Mouse (Mus musculus): ENCODE results near the gene Atg7.

The Atg7 gene

DNA sequence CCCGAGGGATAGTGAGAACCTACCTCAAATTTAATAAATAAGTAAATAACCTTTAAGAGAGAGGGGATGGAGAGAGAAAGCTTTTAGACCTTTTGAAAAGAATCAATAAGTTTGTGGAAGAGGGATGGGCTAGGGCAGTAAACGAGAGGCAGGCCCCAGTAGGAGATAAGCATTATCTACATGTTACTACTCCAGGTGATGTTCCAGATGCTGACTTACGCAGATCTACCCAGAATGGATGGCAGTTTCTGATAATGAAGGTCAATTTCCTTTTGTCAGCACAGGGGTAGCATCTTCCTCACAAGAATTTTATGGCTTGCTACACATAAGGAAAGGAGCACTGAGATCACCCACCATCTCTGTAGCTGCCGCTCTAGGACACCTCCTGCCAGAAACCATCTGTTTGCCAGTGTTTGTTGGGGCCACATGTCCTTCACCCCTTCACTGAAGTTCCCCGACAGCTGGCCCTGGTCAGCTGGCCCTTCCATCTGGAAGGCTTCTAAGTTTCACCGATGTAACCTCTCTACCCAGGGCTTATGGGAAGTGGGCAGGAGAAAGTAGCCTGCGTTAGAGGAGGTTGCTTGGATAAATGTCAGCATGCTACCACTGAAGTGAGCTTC is 152.9 kb downstream of the Atg7 start:
- CTCF ChIA-PET: interaction anchor here in 1 of 4 experiments (1.2 kb wide), 1 partner anchor 19 kb away, joined by 3 read pairs; no protein-coding TSS in a partner anchor
- POLR2A ChIA-PET: no interaction called here

DNA sequence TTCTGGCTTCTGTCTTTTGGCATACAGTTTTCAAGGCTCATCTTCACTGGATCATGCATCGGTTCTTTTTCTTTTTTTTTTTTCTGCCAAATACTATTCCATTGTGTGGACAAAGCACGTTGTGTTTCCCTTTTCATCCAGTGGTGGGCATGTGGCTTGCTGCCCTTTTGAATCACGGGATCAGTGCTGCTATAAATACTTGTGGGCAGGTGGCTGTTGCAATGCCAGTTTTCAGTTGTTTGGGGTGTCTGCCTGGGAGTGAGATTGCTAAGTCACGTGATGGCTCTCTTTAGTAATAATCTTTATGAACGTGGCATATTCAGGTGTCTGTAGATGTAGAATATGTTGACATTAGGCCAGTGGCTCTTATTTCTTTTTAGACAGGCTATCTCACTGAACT is 155.0 kb downstream of the Atg7 start:
- POLR2A ChIA-PET: interaction anchor here in 1 of 4 experiments (1.4 kb wide), 1 partner anchor 43 kb away, joined by 3 read pairs; no protein-coding TSS in a partner anchor
- CTCF ChIA-PET: no interaction called here

DNA sequence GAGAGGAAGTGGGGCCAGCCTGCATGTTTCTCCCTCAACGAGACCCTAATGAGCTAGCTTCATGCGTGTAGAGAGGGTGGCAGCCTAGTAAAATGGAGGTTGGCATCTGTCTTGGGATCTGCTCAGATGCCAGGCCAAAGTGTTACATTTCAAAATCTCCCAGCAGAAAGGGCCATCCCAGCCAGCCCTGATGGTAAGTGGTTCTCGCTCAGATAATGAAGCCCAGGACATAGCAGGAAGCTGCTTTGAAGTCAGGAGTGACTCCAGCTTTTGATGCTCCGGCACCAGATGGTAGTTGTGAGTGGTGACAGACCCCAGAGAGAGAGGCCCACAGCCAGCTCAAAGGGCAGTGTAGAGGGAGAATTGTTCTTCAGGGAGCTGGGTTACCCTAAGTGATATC is 155.8 kb downstream of the Atg7 start:
- CTCF ChIA-PET: no interaction called here

DNA sequence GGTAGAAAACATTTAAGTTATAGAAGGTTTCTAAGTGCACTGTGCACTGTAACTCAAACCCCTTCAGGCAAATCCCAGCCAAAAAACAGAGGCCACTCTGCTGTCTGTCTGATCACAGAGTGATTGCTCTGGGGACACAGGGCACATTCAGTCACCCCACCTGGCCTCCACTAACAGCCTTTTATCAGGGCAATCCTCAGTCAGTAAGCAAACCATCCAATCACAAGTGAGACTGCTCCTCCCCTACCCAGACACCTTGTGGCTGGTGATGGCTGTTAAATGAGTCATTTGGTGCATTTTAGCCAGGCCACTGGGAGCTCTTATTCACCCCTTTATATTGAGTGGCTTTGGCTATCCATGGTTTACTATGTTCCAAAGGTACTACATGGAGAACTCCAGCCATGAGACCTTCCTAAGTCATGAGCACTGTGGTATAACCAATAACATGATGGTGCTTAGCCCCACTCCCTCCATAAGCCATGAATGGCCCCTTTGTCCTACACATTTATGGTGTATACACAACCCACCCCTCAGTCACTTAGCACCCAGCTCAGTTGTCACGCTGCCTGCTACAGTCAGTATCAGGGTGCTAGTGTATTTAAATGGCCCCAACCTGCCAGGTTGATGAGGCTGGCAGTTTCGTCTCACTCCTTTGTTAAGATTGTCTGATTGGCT is 157.5 kb downstream of the Atg7 start:
- POLR2A ChIA-PET: no interaction called here
- CTCF ChIA-PET: no interaction called here

More for the DNA sequence above, 155.8 kb downstream of the Atg7 start:
- POLR2A ChIA-PET: interaction anchor here in 2 of 4 experiments (0.6 kb wide), 2 partner anchors 16 to 30 kb away, joined by 3 to 7 read pairs; no protein-coding TSS in a partner anchor

DNA sequence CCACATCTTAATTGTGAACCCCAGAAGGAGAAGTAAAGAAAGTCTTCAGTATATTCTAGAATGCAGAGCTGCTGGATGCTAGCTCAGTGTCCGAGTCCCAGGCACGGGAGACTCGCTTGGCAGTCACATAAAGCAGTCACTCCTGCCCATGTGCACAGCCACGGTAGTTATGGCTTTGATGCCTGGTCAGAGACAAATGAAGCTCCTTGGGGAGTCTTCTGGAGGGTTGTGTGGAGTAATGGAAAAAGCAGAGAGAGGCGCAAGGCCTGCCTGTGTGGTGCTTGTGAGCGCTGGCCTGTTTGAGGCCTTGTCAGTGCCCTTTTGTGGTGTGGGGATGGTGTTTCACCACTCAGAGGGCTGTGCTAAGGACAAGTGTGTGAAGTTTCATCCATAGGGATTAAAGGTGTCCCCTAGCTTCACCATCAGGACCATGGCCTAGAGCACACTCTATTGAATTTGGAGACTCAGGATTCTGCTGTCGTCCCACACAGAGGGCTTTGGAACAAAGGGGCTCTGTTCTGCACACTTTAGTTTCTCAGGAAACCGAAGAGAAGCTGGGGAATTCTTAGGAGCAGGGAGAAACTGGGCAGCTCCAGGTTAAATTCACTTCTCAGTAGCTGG is 161.1 kb downstream of the Atg7 start:
- ChIA-PET POLR2A (interaction anchor here in 1 of 4 experiments (0.9 kb wide), 1 partner anchor 22 kb away, joined by 3 read pairs; no protein-coding TSS in a partner anchor), CTCF (interaction anchor here in 1 of 4 experiments (0.7 kb wide), 1 partner anchor 10 kb away, joined by 6 read pairs; no protein-coding TSS in a partner anchor)

DNA sequence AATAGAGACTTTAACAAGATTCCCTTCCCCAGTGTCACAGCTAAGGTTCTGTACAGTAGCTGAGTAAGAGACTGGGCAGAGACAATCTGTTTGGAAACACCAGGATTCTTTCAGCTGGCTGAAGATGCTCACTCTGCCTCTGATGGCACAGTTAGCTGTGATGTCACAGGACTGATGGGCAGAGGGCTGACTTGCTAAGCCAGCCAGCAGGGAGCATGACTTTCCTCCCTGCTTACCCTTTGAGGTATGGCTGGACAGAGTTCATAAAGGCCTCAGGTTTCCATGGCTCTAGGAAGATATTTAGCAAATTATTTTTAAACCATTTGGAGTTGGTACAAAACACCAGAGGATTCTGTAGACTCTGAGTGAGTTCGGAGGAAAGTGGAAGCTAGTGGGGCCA is 162.0 kb downstream of the Atg7 start:
- ChIA-PET CTCF (no interaction called here), POLR2A (no interaction called here)

DNA sequence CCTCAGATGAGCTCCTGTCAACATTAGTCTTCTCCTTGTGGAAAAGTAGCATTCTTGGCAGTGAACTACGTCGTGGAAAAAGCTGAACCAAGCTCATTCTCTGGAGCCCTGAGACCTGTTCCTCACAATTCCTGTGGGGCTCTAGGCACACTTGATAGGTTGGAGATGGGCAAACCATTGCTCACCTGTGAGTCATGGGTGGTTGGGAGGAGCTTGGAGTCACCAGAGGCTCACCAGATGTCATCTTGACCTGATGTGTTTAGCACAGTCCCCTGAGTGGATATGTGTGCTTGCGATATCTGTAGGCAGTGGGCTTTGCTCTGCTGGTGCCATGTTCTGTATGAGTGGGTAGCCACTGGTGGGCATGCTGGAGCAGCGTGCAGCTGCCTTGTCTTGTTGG is 163.0 kb downstream of the Atg7 start:
- ChIA-PET CTCF (interaction anchor here in 2 of 4 experiments (0.5 to 0.6 kb wide), 2 partner anchors 8 to 23 kb away, joined by 3 to 6 read pairs; no protein-coding TSS in a partner anchor), POLR2A (interaction anchor here in 1 of 4 experiments (0.5 kb wide), 1 partner anchor 61 kb away, joined by 8 read pairs; no protein-coding TSS in a partner anchor)

DNA sequence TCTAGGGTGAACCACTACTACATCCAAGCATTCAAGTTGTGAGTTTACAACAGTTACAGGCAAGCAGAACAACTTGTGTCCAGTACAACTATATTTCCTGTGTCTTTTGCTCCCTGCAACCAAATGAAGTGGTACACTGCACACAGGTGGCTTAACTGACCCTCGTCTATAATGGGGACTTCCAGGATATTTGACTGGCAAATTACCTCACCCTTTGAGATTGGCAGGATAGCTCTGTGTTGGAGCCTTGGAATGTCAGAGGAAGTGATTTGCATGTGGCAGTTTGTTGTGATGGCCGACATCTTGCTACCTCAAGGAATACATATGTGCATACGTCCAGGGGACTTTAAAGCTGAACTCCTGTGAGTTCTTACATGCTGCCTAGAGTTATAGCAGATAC is 164.6 kb downstream of the Atg7 start:
- ChIA-PET POLR2A (interaction anchor here in 1 of 4 experiments (1.2 kb wide), 1 partner anchor 13 kb away, joined by 4 read pairs; no protein-coding TSS in a partner anchor), CTCF (no interaction called here)

DNA sequence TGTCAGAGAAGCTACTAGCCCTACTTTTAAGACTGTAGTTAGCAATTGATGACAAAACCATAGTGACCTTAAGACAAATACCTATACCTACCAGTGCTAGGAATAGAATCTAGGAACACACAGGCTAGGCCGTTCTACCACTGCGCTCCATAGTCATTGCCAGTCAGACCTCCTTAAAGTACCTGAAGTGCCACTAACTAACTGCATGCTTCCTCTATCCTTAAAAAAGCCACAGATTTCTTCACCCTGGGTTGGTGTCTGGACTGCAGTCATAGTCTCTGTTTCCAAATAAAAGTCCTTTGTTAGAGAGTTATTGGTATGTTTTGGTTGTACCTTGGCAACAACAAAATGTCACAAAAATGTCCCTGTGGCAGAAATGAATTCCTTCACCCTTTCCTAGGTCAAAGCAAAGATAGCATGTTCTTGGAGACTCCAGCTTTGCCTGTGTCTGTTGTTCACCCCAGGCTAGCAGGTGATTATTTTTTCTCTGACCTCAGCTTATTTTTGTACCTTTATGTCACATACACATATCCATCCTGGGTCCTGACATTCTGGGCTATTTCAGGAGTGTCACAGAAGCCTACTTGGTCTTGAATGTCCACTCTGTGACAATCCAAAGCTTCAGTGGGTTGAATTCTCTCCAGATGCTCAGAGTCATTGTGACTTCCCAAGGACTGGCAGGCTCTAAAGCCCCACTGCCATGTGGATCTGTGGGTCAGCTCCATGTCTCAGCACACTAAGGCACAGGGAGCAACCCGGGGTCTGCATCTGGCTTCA is 165.9 kb downstream of the Atg7 start:
- ChIA-PET POLR2A (no interaction called here), CTCF (interaction anchor here in 1 of 4 experiments (0.5 kb wide), 1 partner anchor 111 kb away, joined by 3 read pairs; no protein-coding TSS in a partner anchor)

DNA sequence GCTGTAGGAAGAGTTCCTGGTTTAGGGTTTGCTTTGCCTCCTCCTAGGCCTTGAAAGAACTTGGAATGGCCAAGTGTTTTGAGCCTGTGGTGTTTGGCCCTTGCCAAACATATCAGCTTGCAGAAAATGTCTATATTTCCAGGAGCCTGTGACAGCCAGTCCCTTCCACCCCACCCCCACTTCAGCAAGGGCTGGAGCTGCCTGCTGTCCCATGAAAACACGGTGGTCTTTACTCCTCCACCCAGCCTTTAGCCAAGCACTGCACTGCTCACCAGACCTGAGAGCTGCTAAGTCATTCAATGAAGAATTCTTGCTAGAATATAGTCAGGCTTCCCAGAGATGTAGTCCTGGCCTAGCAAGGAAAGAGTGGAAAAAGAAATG is 166.5 kb downstream of the Atg7 start:
- POLR2A ChIA-PET: no interaction called here
- CTCF ChIA-PET: interaction anchor here in 1 of 4 experiments (0.5 kb wide), 1 partner anchor 110 kb away, joined by 3 read pairs; no protein-coding TSS in a partner anchor

DNA sequence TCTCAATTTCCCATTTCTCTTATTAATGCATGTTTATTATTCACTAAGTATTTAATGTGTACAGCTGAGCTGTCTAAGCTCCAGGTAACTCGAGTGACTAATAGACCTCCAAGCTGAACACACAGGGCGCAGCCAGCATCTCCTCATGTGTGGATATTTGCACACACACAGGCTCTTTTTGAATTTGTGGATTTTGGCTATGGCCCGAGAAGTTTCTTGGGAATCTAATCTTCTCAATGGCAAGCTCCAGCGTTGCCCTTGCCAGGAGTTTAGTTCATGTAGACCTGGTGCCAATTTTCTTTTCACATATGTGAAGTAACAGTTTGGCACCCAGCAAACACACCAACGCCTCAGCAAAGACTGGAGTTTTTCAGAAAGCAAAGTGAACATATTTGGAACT is 169.4 kb downstream of the Atg7 start:
- ChIA-PET POLR2A (no interaction called here), CTCF (interaction anchor here in 1 of 4 experiments (1.0 kb wide), 1 partner anchor 58 kb away, joined by 3 read pairs; no protein-coding TSS in a partner anchor)

DNA sequence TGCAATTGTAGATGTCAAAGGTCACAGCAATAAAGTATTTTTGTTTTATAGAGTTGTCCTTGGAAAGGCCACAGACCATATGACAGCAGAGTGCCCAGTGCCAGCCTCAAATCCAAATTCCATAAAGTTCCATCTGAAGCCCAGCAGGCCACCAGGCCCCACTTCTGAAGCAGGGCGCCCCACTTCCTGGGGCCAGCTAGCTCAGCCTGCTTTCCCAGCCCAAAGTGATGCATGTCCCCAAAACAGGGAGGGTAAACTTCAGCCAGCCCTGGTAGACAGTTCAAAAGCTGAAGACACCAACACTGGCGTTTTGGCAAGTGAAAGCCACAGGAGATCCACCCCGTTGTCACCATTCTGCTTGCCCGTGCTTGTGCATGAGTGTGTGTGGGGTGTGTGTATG is 169.9 kb downstream of the Atg7 start:
- POLR2A ChIA-PET: interaction anchor here in 1 of 4 experiments (0.6 kb wide), 1 partner anchor 80 kb away, joined by 5 read pairs; no protein-coding TSS in a partner anchor
- CTCF ChIA-PET: interaction anchor here in 1 of 4 experiments (0.7 to 1.0 kb wide), 3 partner anchors 58 to 91 kb away, joined by 3 read pairs; no protein-coding TSS in a partner anchor

DNA sequence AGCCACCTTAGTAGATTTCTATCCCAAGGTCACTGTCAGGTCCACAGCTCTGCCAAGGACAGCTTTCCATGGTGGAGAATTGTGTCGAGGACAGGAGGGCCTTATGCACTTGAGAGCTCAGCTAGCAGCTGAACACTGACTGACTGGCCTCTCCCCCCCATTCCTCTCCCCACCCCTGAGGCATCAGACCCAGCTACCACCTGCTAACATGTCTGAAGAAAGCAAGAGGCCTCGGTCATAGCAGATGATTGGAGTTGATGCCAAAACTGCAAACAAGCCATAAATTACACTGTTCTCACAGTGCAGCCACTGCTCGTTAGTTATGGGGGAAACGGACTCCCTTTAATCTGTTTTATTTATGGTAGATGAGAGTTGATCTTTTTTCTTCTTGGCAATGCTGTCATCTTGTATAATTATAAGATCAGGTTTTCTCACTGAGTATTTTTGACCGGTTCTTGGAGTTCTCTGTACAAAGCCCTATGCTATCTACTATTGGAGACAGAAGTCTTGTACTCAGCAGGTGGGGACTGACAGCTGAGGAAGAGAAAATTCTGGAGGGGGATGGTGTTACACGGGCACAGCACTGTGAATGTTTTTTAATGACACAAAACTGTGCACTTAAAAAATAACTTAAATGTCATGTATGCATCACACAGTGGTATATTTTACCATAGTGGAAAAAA is 171.4 kb downstream of the Atg7 start:
- POLR2A ChIA-PET: interaction anchor here in 3 of 4 experiments (0.6 to 1.7 kb wide), 5 partner anchors 11 to 68 kb away, joined by 3 to 7 read pairs (median 4); no protein-coding TSS in a partner anchor
- CTCF ChIA-PET: interaction anchor here in 3 of 4 experiments (0.6 to 2.2 kb wide), 12 partner anchors 9 to 197 kb away, joined by 3 to 9 read pairs (median 3); no protein-coding TSS in a partner anchor

DNA sequence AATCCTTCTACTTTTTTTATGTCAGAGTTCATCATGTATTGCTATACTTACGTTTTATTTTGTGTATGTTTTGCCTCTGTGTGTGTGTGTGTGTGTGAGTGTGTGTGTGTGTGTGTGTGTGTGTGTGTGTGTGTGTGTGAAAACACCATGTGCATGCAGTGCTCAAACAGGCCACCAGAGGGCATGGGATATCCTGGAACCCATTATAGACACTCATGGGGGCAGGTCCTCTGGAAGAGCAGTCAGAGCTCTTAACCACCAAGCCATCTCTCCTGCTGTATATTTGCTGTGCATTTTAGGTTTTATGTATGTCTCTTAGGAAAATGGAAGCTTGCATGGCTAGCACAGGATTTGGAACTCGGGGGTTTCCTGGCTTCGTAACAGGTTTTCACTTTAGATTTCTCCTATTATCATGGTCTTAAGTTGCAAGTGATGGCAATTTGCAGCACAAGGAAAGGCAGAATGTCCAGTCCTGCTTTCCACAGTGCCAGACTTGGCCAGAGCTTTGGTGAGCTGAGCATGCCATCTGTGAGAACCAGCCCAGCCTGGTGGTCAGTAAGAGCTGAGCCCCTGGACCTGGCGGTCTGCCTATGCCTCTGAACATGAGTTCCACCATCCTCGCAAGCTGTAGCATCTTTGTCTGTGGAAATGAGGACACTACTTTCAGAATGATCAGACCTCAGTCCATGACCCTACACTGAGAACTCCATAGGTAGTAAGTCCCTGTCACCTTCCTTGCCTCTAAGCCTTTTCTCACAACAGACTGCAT is 172.2 kb downstream of the Atg7 start:
- ChIA-PET POLR2A (interaction anchor here in 2 of 4 experiments (0.6 to 1.7 kb wide), 6 partner anchors 10 to 67 kb away, joined by 3 to 6 read pairs (median 4); no protein-coding TSS in a partner anchor), CTCF (interaction anchor here (0.5 to 2.2 kb wide), 25 partner anchors 12 to 1164 kb away, joined by 3 to 9 read pairs (median 3); no protein-coding TSS in a partner anchor)

DNA sequence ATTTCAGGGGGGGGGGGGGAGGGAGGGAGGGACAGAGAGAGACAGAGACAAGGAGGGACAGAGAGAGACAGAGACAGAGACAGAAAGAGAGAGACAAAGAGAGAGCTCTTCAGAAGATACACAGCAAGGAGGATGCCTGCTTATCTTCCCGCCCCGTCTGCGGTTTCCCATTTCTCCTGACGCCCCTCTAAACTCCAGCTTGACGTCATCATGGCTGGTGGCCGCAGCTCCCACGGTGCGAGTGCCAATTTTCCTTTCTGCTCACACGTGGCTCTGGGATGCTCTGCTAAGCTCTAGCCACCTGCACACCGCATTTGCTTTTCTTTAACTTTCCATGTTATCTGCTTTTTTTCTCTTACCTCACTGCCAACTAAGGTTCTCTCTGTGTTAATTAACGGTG is 175.1 kb downstream of the Atg7 start:
- POLR2A ChIA-PET: interaction anchor here in 2 of 4 experiments (0.7 to 2.0 kb wide), 3 partner anchors 9 to 39 kb away, joined by 3 to 7 read pairs (median 5); no protein-coding TSS in a partner anchor

DNA sequence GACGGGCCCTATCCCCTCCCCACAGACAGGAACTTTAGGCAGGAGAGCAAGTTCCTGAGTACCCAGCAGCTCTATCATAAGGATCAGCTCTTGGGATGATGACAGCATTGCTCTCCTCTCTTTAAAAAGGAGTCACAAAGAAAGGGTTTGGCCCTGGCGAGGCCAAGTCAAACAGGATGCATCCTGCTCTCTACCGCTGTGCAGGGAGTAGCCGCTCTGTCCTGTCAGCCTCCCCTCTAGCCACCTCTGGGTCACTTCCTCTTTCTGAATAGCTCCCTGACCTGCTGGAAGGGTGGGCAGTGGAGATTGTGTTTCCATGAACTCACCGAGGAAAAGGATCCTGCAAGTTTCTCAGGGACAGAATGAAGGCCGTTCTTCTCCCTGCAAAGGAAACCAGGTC is 175.6 kb downstream of the Atg7 start:
- CTCF ChIA-PET: interaction anchor here in 3 of 4 experiments (0.7 to 1.4 kb wide), 3 partner anchors 10 to 110 kb away, joined by 3 read pairs; no protein-coding TSS in a partner anchor
- POLR2A ChIA-PET: interaction anchor here in 2 of 4 experiments (0.7 to 2.0 kb wide), 3 partner anchors 9 to 39 kb away, joined by 3 to 7 read pairs (median 5); no protein-coding TSS in a partner anchor

More for the DNA sequence above, 175.1 kb downstream of the Atg7 start:
- CTCF ChIA-PET: interaction anchor here in 2 of 4 experiments (0.9 to 1.4 kb wide), 2 partner anchors 10 to 56 kb away, joined by 3 read pairs; no protein-coding TSS in a partner anchor
